Mouse (Mus musculus) large intestine, adult 2 months (tissue): ENCODE results near the gene Mettl4. TPM values are rescaled to one million over a fixed set of nuclear protein-coding genes. Genes with fewer than 3 reads are reported as not detected.
"Not testable (repeated sequence)": the region's sequence is repeated elsewhere in the genome, so short reads cannot be mapped to it uniquely, and the experiment has no call there.

Source experiments
- DNase-seq: peaks from one replicate; pipeline ENCODE4 v3.0.0-alpha.2; 2012; ENCODE audit warnings: low read depth, low spot score
- WGBS: fragments of 180-500 bp; shearing (Covaris S2); methylation state at CpG from one replicate; pipeline ENCODE4 v1.1.7; 2018; 5-methylcytosine and 5-hydroxymethylcytosine counted together
- polyA plus RNA-seq: library from polyadenylated mRNA; depleted of rRNA; stranded (reverse); fragments of >200 nt; gene quantifications from 2 replicates; pipeline ENCODE4 v1.2.3, GENCODE M21; 2012; rRNA removed

Mettl4 gene
- polyA plus RNA-seq, result 2.2 and 3.1 TPM in 2 replicates

DNA sequence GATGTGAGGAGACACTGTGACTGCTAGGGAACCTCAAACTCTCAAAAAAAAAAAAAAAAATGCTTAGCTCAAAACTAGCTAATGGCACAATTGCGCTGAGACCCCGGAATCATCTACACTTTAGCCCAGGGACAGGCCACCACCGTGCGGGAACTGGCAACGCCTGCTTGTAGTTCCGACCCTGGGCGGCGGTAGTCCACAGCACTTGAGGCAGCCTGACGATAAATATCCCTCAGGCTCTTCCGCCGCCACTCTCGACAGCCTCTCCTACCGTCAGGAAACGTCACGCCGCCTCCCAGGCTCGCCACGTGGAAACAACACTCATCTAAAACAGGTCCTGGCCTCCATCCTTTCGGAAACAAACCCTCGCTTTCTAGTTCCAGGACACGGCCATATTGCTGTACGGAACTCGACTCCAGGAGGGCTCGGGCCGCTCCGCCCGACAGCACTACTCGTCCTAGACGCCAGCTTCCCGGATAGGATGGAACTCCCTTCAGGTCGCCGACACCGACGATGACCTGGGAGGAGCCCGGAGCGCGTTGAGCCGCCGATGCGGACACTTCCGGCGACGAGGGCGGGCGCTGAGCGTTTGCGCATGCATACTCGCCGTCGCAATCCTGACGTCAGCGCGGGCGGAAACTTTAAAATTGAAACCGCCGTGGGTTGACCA, at the start of gene Mettl4:
TSS of gene Mettl4 (minus strand) at position 554 of the 670 bp plus-strand sequence.
- DNase-seq, result peak; percentile 81
- under 1% methylated on average over 56 of the region's 56 CpGs for WGBS

DNA sequence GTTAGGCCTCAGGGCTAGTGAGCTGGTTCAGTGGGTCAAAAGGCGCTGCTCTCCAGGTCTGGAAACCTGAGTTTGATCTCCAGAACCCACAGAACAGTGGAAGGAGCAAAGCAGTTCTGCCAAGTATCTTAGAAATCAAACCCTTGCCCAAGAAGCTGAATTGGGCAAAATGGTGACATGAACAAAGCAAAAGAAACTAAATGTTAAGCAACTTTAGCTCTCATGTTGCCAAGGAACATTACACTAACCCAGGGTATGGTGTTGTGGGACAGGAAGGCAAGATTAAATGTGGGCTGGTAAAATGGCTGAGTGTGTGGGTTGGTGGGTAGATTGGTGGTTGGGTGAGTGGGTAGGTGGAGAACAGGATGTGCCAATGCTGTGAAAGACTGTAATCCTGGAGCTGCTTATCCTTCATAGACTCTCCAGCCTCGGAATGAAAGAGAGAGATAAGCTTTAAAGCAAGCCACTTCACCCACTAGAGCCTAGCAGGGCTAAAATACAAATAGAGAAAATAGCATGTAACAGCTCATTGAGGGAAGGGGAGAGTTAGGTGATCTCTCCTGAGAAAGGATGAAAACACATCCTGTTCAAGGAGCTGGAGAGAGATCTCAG, 29.2 kb upstream of the Mettl4 start:
- 62% methylated on average over 2 of the region's 2 CpGs for WGBS
- no peak for DNase-seq

DNA sequence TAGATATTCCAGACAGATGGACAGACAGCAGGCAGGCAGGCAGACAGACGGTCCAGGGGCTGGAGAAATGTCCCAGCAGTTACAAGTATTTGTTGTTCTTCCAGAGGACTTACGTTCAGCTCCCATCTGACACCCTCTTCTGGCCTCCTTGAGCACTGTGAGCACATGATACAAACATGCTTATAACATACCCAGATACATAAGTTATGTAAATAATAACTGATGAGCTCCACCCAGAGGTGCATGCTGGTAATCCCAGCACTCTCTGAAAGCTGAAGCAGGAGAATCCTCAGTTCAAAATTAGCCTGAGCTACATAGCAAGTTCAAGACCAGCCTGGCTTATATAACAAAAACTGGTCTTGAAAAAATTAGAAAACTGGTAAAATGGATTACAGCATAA, 18.7 kb upstream of the Mettl4 start:
- WGBS, result 88% methylated on average over 2 of the region's 2 CpGs
- DNase-seq, result no peak

DNA sequence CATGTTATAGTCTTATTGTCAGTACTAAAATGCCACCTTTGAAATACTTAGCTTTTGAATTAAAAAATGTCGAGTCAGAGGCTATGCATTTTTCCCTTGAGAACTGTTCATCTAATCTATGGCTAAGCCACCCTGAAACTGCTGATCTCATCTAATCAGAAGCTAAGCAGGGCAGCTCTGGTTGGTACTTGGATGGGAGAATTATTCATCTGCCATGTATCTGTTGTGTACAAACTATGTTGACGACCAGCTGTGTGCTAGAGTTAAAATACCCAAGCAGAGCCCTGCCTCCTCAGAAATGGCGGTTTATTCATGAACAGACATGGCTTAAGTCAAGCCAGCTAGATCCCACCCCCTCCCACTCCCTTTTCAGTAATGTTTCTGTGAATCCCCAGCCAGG, 14.9 kb upstream of the Mettl4 start:
- no peak for DNase-seq
- whole genome bisulfite sequencing, result 87% methylated on average over 3 of the region's 3 CpGs

DNA sequence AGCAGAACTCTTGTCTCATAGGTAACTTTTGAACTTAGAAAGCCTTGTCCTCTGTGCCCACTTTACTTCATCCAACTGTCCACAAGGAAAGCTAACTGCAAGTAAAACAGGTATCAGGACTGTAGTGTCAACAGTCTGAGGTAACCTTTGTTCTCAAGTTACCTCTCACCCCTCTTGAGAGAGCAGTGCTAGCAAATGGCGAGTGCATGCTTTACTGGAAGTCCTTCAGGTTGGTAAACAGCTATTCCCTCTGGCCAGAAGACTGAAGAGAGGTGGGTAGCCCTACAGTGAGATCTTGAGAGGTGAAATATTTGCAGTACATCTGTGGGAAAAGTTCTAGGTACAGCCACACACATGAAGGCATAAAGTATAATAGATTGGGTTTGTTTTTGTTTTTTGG, 14.2 kb upstream of the Mettl4 start:
- WGBS, result 72% methylated on average over 1 of the region's 1 CpGs
- no peak for DNase-seq

DNA sequence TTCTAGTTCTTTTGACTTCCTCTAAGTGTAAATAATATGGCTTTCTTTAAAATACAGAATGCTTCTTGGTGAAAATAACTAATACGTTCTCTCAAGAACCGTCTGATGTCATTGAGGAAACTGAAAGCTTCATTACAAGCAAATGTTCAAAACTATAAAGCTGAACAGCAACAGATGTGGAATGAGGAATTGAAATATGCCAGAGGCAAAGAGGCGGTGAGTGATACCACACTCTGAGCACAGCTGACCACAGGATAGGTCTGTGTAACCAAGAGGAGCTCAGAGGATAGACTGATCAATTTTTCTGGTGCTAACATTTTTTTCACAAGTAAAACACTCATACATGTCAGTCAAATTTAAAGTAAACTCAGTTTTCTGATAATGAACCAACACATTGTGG, 12.6 kb upstream of the Mettl4 start:
- 92% methylated on average over 3 of the region's 3 CpGs for WGBS
- no peak for DNase-seq

DNA sequence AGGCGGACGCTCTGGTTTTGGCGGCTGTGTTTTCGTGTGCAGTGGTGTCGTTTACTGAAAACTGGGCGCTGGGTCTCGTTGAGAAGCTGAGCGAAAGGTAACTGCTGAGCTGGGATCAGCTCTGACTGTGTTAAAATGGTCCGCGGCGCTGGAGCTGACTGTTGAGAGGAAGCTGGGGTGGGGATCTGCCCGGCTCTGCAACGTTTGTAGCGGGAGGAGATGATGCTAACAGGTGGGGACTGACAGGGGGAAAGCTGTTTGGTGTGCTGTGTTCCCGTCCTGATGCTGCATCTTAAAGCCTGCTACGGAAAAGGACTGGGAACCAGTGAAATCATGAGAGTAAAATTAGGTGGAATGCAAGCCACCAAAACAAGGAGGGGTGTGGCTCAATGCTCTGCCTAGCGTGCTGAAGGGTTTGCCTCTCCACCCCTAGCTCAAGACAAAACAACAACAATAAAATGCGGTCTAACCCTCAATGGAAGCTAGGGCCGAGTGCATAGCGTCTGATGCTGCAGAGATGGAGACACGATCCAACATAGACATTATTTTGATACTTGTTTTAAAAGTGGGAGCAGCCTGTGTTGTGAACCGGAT, 414 bp upstream of the Mettl4 start:
- under 1% methylated on average over 22 of the region's 22 CpGs for WGBS
- DNase-seq, result no peak

DNA sequence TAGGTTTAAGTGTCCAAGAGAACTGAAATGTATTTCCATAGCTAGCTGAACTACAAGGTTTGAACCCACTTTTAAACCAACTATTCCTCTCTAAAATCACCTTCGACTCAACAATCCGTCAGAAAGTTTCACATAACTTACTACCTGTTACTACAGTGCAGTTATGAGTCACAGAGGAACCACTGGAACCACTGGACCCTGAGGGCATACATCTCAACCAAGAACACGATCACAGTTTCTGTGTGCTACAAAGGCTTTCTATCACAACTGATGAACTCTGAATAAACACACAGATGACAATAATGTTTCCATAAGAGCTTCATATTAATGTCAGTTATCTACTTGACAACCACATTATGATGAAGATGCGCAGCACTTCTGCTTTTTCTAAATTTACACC, 11.6 kb downstream of the Mettl4 start:
- WGBS, result 92% methylated on average over 4 of the region's 4 CpGs
- DNase-seq, result no peak

DNA sequence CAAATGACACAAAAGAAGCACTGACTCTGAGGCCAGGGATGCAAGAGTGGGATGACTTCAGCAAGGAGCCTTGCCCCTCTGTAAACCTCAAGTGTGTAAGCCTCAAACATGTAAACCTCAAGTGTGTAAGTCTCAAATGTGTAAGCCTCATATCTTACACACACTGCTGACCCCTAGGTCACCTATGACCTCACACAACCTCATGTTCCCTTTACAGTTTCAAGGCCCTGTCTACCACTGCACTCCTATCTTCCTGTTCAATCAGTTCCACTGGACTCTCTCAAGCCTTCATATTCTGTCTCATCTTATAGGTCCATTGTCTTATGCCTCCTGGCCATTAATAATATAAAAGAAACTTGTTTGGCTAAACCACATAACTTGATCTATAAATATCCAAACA, 13.9 kb downstream of the Mettl4 start:
- DNase-seq, result no peak

DNA sequence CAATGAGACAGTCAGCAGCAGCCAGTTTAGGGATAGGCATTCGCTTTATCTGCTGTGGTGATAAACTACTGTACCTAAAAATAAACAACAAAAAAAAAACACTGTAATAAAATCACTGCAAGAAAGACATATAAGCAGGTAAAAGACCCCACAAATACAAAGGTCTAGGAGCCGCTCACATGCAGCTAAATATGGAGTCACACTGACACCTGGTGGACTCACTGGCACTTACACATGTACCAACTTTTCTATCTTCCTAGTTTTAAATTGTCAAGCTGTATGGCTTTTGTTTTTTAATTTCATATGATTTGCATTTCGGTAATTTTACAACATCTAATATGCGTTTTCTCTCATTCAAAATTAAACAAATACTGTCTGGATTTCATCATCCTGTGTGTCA, 14.4 kb downstream of the Mettl4 start:
- no peak for DNase-seq
- WGBS, result 75% methylated on average over 4 of the region's 4 CpGs

DNA sequence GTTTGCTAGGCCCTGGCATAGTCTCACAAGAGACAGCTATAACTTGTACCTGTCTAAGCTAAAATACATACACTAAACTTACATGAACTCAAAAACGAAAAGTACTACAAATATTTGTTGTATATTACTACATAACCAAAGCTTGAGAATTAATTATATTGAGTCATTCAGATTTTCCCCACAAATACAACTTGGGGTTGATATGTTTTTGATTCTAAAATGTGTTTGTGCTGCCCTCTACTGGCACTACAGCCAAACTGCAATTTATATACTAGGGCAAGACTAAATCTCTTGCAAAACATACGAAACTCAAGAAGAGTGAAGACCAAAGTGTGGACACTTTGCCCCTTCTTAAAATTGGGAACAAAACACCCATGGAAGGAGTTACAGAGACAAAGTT, 19.4 kb downstream of the Mettl4 start:
- DNase-seq, result not testable (repeated sequence)
- WGBS, result 29% methylated on average over 2 of the region's 2 CpGs

DNA sequence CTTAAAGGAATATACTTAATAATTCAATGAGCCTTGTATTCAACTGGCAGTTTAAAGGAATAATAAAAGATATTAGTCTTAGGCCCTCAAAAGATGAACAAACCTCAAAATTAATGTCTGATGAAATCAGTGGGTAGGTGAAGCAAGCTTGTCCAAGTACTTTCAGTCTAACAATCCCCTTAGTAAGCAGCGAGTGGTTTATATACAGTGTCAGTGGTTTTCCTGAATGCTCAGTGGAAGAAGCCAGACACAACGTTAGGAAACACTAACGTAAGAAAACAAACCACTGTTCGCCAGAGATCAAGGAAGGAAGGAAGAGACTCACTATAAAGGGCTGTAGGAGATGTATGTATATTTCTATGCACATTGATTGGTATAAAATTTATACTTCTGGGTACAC, 23.1 kb downstream of the Mettl4 start:
- DNase-seq, result no peak
- 83% methylated on average over 4 of the region's 4 CpGs for WGBS

DNA sequence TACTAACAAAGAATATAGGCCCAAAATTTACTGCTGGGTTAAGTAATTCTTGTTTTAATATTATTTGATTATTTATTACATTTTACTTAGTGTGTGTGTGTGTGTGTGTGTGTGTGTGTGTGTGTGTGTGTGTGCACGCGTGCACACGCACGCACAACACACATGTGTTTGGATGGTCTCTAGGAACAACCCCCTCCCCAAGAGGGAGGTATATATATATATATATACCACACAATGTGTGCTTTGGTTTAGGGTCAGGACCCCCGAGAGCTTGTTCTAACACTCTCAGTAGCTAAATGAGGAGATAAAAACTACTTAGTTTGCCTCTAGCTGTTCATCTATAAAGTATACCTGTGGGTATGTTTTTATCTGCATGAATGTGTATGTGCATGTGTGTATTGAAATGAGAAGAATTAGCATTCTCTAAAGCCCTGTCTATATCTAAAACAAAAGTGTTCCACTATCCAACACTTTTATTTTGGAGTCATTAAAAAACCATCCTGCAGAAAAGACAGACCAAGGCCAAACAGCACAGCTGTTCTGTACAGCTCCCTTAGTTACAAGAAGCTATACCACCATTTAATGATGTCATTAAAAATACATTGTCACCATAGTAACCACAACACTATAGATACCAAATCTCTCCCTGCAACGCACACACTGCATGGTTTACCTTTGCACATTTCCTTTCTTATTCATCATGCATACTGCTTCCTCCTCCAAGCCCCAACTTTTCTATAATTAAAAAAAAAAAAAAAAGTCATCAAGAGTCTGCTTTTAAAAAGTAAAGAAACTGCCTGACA, 76.1 kb downstream of the Mettl4 start:
- DNase-seq, result no peak
- WGBS, result 78% methylated on average over 6 of the region's 6 CpGs
